In the genomic region with DNA sequence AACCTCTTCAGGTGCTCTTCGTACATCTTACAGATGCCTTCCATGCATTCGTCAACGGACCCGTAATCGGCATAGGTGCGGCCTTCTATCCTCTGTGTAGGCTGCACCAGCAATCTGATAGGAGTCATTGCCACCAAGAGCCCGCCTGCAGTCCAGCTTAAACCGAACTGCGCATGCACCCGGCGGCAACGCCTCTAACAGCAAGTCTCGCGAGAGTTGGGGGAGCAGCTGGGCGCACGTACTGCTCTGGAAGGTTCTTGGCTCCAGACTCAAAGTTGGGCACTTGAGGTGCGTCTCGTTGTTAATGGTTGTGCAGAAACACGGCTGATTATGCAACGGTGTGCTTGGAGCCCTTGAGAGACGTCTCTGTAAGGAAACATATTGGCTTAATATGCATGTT, we compare ENCODE assay signal across 22 mouse cellular contexts.
"Had no signal": no experiment of that assay in that cellular context is flagged by ENCODE, and none has a peak within 500 bp of the region (broad histone marks: within the 10 kb centered on the region; RNA-seq: fewer than 3 reads in every experiment).

No protein-coding gene starts in this region.

- H3K36me3 ChIP-seq: liver, embryonic 15.5 days; lung, embryonic 15.5 days; midbrain, embryonic 10.5 days; midbrain, embryonic 12.5 days; neural tube, embryonic 13.5 days; neural tube, embryonic 15.5 days had no signal

- H3K4me3 ChIP-seq: liver, embryonic 15.5 days; lung, embryonic 15.5 days; midbrain, embryonic 10.5 days; midbrain, embryonic 12.5 days; myocyte; neural tube, embryonic 13.5 days; neural tube, embryonic 15.5 days had no signal

- H3K9ac ChIP-seq: liver, embryonic 15.5 days; liver, postnatal 0 days; lung, embryonic 15.5 days; midbrain, embryonic 12.5 days; neural tube, embryonic 13.5 days; neural tube, embryonic 15.5 days had no signal

- H3K27ac ChIP-seq: liver, embryonic 15.5 days; lung, embryonic 15.5 days; midbrain, embryonic 10.5 days; midbrain, embryonic 12.5 days; neural tube, embryonic 13.5 days; neural tube, embryonic 15.5 days had no signal

- ATAC-seq: liver, postnatal 0 days; lung, postnatal 0 days; midbrain, embryonic 16.5 days had no signal

- H3K4me2 ChIP-seq: liver, embryonic 15.5 days; lung, embryonic 15.5 days; midbrain, embryonic 12.5 days; neural tube, embryonic 13.5 days; neural tube, embryonic 15.5 days had no signal

- H3K9me3 ChIP-seq: liver, embryonic 15.5 days; lung, embryonic 15.5 days; midbrain, embryonic 10.5 days; midbrain, embryonic 12.5 days; neural tube, embryonic 13.5 days; neural tube, embryonic 15.5 days had no signal

- DNase-seq: liver, postnatal 0 days; lung, adult 2 months; lung, postnatal 14 days; lung, postnatal 4 days; midbrain, embryonic 14.5 days; retina, postnatal 1 day; right cerebral cortex, adult 18-20 months; right cerebral cortex, postnatal 25 days; right cerebral cortex, postnatal 4 days; spleen, adult 18-20 months; thymus, adult 2 months; thymus, postnatal 25 days; thymus, postnatal 4 days had no signal

- H3K4me1 ChIP-seq: liver, embryonic 15.5 days; lung, embryonic 15.5 days; midbrain, embryonic 12.5 days; neural tube, embryonic 13.5 days; neural tube, embryonic 15.5 days had no signal

- H3K27me3 ChIP-seq: liver, embryonic 15.5 days; lung, embryonic 15.5 days; midbrain, embryonic 12.5 days; neural tube, embryonic 13.5 days; neural tube, embryonic 15.5 days had no signal
